Mouse (Mus musculus) megakaryocyte, embryonic 14.5 days (primary cell): ENCODE results near the gene Lrrc45.

Source experiments
- FLI1 ChIP-seq: IDR thresholded peaks from 2 replicates; pipeline ENCODE4 v1.6.1; 2012; ENCODE audit warnings: low read length, inconsistent platforms, mixed read lengths
- GATA1 ChIP-seq: IDR thresholded peaks from 3 replicates; pipeline ENCODE4 v1.6.1; 2012; ENCODE audit warnings: mixed read lengths, low read length, inconsistent platforms, borderline replicate concordance

DNA sequence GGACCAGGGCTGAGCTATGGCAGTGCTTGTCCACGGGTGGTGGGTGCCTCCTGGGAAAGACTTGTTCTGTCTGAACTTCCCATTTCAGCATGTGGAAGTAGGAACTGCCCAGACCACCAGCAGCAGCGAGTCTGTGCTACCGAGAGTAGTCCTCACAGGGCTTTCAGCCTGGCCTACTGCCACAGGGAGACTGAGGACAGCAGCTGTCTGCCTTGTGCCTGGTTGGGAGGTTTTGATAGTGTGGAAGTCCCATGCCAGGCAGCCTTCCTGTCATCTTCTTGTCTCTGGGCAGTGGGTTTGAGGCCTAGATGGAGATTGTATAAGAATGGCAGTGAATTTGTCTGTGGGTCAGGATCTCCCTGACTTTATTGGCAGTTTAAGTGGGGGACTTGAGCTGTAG lies 24.4 kb upstream of the Lrrc45 start:
- TF ChIP-seq GATA1 (no peak), FLI1 (no peak)
